Mouse (Mus musculus): ENCODE measurements around the gene Pctp.

The Pctp gene

DNA sequence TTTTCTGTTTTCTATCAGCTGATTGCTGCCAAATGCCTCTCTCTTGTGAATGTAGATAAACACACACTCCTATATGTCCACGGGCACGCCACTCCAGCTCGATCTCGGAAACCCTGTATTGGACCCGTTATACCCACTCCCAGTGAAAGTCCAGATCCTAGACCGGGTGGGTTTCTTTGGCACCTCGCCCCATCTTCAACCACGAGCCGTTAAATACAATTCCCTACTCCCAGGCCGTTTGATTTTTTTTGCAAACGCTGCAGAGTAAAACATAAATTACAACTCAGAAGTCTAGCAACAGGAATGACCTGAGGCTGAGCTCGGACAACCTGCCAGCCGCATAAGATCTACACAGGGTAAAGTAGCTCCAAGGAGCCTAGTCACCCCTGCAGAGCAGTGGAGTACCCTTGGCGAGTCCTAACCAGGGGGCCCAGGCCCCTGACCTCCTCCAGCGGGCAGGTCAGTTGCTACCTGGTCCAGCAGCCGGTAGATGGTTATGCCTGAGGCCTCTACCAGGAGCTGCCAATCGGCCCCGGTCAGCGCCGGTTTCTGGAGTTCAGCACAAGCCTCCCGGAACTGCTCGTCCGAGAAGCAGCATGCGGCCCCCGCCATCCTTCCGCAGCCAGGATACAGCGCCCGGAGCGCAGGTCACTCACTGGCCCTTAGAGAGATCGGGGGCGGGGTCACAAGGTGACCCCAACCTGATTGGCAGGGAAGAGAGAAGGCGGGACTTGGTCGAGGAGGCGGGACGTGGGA lies at the start of gene Pctp:
Gene Pctp, minus strand, starts transcription at position 664 of the 756 bp plus-strand sequence.
- DNase-seq (ENCODE audit: low spot score), result peak; percentile 86

DNA sequence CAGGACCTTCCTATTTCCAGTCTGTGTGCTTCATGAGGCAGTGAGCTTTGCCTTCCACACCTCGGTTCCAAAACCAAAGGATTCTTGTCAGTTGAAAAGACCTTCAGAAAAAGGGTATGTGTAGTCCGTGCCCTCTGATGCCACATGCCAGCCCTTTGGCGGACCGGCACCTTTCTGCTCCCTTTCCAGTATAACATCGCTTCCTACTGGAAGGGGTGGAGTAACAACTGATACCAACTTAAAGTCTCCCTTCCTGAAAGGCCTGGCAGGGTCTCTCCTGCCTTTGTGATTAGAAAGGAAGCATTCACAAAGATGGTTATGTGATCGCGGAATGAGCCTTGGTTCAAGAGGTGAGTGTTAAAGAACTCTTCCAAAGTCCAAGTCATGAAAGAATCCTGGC lies 47.3 kb upstream of the Pctp start:
- no peak for DNase-seq (ENCODE audit: low spot score)

DNA sequence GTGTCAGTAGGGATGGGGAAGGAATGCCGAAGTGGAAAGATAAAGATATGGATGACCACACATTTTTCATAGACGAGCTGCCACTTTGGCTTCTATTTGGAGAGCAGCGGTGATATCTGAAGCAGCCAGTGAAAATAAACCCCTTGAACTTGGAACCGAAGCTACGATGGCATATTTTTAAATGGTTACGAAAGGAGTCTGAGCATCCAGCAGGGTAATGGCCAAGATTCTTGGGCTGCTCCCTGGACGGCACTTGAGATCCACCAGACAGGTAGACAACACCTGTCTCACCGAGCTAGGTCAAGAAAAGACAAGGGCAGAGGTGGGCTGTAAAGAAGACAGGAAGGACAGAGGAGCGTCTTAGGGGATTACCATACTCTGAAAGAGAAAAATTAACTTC lies 44.6 kb upstream of the Pctp start:
- no peak for DNase-seq (ENCODE audit: low spot score)

DNA sequence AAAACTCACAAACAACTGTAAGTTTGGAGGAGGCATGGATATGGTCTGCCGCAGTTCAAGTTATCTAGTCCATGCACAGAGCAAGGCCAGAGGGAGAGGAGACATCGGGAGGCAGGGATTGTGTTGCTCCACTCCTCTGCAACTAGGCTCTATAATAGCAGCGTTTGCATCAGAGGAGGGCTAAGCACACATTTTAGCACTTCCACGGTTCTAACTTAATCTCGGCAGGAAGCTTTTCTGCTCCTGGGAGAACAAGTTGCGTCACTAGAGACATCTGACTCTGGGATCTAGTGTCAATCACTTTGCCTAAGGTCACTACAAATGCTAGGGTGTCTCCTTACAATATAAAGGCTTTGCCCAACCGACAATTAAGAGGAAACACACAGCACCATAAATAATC lies 43.5 kb upstream of the Pctp start:
- DNase-seq (ENCODE audit: low spot score), result no peak

DNA sequence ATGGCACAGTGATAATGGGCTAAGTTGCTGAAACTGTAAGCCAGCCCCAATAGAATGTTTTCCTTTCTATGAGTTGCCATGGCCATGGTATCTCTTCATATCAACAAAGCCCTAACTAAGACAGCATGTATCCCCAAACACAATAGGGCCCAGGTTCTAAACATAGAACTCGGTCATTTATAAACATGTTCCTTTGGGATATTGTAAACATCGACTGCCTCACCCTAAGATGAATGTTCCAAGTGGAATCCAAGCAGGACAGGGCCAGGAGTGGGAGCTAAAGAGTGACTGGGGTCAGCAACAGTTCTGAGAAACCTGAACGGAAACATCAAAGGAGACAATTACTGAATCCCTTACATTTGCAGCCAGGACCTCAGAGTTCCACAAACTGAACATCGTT lies 41.8 kb upstream of the Pctp start:
- DNase-seq (ENCODE audit: low spot score), result no peak

DNA sequence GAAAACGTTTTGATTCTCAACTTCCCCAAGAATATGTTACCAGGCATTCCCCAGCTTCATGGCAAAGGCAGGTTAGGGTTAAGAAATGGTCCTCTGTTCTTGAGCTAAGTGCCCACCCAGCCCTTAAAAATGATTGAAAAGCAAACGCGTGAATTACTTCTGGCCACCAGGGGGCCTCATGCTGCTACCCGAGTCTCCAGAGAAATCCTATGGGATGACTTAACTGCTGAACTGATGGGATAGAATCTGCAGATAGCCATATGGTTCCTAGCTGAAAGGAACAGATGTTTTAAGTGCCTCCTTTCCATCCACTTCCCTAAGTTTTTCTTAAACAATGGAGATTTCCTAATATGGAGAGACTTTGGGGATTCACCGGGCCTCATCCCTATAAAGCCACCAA lies 35.3 kb upstream of the Pctp start:
- DNase-seq (ENCODE audit: low spot score), result no peak

DNA sequence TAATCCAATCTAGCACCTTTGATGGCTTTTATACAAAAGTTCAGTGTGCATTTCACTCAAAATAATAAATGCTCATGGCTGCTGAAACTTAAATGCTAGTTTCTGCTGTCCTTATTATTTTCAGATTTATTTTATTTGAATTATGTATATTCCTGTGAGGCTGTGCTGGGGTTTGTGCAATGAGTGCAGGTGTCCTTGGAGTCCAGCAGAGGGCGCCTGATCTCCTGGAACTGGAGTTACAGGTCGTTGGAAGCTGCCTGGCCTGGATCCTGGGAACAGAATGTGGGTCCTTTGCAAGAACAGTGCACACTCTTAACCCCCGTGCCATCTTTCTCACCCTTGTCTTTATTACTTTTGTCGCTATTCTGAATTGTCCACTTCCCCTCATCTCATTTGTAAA lies 33.7 kb upstream of the Pctp start:
- DNase-seq (ENCODE audit: low spot score), result no peak

DNA sequence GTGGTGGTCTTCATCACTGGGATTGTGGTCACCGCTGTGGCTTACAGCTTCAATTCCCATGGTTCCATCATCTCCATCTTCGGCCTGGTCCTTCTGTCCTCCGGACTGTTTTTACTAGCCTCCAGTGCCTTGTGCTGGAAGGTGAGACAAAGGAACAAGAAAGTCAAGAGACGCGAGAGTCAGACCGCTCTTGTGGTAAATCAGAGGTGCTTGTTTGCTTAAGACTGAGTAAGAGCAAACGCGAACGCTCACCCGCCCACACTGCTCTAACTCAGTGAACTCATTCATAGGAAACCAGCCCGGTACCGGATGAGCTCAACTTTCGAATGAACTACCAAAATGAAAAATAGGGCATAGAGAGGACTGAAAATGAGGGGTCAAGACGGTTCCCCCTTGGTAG lies 32.8 kb upstream of the Pctp start:
- DNase-seq (ENCODE audit: low spot score), result peak; percentile 36

DNA sequence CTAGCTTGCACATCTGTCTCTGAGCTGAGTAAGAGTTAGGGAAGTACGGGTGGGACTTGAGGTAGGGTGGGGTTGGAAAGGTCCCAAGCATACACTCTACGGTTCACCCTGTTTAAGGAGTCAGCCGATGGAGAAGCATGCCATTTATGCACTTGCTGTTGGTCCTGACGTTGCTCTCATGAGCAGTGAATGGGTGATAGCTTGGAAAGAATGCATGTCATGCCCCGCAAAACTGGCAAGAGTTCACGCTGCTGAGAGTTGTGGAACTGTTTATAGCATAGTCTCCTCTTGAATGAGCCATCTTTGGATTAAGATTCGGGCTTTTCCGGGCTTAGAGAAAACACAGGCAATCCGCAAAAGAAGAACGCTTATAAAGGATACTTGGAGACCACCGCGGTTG lies 32.0 kb upstream of the Pctp start:
- no peak for DNase-seq (ENCODE audit: low spot score)

DNA sequence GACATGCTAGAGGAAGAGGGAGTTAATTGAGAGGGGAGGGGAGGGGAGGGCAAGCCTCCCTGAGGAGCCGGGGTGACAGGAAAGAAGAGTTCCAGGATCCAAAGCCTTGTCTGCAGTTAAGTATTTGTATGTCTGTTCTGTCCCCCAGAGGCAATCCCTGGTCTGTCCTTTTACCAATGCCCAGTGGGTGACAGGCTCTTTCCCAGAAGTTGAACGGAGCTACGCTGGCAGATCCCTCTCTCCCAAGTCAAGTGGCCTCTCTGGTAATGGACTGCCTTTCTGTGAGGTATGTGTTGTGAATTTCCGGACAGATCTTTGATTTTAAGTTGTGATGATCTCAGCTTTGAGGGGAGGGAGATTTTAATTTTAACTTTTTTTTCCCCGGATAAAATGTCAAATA lies 30.7 kb upstream of the Pctp start:
- no peak for DNase-seq (ENCODE audit: low spot score)

DNA sequence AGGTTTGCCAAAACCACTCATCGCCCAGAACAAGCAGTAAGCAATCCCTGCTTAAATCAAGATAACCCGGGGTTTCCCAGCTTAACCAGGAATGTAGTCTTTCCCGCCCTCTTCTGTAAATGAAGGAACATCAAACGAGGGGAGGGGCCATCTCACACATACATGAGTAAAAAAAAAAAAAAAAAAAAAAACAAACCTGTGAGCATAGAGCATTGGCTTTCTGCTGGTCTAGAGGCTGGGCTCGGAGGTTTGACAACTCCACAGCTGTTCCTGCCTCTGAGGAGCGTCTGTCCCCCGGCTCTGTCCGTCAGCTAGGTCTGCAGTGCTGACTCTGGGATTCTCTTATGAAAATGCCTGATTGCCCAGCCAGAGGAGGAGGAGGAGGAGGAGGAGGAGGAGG lies 30.1 kb upstream of the Pctp start:
- DNase-seq (ENCODE audit: low spot score), result no peak

DNA sequence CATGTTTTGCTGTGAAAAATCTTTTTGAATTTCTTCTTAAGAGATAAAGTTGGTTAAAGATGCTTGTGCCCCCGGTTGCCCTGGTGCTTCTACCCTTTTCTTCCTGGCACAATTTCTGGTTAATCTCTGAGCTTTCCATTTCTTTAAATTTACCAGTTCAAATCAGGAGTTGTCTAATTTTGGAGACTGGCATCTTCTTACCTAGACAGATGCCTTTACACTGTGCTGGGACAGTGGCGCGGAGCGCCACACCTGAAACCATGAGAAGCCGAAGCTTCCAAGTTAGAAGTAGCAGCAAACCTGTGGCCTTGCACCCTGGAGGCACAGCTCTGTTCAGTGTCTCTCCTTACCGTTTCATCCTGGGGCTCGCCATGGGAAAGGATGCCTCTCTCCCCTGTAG lies 28.4 kb upstream of the Pctp start:
- no peak for DNase-seq (ENCODE audit: low spot score)

DNA sequence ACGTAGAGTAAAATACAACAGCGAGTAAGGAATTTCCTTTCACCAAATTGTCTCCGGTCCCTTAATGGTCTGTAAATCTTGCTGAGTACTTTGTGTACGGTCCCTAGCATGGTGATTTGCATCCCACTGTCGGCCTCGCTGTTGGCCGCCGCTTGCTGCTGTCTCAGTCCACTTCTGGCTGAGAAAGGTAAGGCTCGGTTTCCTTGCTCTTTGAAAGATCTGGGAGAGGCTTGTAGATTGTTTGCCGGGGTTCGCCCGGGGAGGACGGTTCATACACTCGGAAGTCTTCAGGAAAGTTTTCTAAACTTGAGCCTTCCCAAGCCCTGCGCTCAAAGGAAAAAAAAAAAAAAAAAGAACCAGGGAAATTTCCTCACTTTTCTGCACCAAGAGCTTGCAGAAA lies 27.9 kb upstream of the Pctp start:
- peak; percentile 38 for DNase-seq (ENCODE audit: low spot score)

DNA sequence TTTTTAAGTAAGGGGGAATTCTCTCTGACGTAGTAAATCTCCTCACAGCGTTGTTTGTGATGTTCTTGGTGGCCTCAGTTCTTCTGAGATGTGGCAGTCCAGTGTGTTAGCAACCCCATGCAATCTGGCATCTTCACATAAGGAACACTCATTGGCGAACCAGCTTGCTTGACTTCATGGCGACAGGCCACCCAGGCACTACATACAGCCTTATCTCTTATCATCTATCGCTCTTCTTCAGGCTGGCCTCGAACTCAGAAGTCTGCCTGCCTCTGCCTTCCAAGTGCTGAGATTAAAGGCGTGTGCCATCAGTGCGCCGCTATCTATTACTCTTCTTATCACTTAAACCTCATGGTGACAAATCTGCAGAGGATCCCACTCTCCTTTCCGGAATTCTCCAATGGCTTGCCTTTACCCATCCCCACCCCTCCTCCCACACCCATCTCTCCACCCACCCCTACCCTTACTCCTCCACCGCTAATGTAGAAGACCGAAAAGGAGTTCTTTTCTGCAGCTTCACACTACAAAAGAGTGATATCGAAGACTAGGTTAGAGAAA lies 27.2 kb upstream of the Pctp start, which contains the start of gene Tmem100:
Gene Tmem100, plus strand, starts transcription at position 508 of the 558 bp plus-strand sequence.
- DNase-seq (ENCODE audit: low spot score), result no peak

DNA sequence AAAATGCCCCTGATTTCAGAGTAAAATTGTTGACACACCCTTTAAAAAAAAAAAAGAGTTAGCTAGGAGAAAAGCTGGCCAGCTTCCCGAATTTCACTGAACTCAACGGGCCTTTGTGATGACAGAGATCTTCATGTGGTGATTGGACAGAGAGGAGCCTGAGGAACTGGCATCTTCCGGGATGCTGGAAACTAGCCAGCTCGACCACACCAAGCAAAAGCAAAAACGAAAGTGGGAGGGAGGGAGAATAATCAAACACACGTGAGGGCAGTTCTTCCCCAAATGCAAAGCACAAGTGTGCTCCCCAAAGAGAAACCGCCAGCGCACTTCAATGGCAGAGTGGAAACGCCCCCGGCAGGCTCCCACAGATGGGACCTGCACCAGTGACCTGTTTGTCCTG lies 26.7 kb upstream of the Pctp start:
- DNase-seq (ENCODE audit: low spot score), result peak; percentile 55

DNA sequence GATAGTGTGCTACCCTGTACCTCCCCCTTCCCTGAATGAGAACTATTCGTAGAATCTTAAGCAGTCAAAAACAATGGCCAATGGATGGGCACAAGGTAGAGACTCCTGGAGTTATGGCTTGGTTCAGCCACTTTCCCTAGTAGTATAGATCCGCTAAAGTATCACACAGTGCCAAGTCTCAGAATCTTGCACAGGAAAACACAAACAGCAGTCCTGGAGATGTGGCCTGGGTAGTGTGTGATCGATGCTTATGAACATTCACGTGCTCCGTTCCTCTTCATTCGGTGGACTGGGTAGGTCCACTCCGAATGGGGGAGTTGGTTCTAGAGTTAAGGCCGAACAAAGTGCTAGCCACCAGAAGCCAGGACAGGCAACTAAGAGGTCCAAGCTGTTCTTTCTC lies 26.1 kb upstream of the Pctp start:
- DNase-seq (ENCODE audit: low spot score), result no peak

DNA sequence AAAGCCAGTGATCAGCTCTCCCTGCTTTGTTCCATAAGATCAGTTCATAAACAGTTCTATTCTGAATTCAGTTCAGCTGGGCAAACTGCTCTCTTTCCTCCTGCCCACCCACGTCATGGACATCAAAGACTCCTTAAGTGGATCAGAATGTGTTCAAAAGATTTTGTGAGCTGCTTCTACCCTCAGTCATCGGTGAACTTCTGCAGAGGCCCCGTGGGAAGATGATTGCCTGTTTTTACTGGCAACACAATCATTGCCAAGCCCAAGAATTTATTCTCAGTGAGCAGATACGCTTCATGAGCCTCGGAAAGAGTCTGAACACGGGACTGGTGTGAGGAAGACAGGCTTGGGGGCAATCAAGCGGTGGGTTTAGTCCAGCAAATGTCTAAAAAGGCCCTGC lies 24.5 kb upstream of the Pctp start:
- no peak for DNase-seq (ENCODE audit: low spot score)

DNA sequence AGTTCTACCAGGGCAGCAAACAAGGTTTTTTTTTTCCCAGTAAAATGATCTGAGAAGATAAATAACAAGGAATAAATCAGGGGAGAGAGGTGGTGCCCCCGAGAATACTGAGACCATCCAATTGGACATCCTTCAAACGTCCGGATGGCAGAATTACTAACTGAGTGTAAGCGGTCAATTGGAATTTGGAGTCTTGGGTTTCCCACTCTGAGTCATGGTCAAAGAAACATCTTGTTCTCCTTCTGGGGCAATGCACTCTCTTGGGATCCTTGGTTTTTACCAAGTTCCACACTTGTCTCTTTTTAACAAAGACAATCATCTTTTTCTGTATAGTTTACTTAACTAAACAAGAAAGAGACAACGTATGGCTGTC lies 24.1 kb upstream of the Pctp start:
- no peak for DNase-seq (ENCODE audit: low spot score)

DNA sequence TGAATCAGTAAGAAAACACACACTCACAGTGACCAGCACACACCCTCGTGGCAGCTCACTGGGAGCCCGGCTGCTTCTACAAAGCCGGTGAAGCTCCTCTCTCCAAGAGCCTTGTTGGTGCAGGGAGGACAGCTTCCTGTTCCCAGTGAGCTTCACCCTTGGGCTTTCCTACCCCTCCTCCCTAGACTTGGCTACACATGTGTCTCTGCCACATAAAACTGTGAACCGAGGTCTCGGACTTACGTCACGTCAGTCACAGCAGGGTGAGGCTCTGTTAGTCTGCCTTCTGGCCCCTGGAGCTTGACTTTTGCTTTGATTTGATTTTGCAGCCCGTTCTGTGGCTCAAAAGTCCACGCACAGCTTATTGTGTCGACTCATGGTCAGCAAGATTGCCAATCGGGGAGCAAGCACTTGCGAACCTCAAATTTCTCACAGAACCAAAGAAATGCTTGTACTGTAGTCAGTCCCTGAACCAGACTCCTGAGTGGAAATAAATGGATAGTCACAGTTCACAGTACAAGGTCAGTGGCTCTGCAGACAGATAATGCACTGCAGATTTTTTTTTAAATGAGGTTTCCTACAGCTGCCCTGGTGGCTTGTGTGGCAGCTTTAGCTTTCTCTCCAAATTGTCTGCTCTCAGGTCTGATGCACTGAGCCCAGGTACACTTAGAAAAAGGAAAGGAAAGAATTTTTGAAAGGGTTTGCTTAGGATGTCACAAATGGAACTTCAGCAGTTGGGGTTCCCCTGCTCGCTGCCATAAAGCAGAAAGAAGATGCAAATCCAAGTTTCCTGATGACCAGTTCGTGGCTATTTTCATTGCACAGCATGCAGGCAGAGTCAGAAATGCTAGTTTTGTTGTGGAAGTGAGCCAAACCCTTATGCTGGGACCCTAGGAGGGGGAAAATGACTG lies 23.5 kb upstream of the Pctp start:
- no peak for DNase-seq (ENCODE audit: low spot score)

DNA sequence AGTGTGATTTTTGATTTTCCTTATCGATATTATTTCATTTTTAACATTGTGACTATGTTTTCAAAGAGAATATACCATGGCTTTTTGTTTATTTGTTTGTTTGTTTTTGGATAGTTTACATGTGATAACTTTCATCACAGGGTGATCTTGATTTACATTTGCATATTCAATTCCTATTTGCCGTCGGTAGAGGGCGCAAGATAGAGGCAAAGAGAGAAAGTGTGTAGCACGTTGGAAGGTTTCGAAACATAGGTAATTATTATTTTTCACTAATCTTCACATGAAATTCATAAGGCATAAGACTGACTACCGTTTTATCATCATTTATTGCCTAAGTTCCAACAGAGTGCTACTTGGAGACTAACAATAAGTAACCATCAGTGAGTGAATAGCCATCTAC lies 16.5 kb upstream of the Pctp start:
- DNase-seq (ENCODE audit: low spot score), result peak; percentile 50

DNA sequence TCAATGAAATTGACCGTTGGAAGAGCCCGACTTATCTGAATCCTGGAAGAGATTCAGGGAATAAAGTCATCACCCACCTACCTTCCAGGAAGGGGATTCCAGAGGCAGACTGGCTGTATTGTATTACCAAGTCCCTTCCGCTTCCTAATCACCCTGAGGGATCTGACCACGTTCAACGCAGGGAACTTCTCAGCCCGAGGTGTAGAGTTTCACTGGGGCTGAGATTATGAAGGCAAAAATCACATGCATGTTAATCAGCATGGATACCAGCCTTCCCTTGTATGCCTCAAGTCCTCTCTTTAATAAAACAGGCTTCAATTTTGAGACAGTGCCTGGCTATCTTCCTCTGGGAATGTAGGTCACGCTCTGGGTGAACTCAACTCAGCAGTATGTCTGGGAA lies 12.6 kb upstream of the Pctp start:
- DNase-seq (ENCODE audit: low spot score), result no peak

DNA sequence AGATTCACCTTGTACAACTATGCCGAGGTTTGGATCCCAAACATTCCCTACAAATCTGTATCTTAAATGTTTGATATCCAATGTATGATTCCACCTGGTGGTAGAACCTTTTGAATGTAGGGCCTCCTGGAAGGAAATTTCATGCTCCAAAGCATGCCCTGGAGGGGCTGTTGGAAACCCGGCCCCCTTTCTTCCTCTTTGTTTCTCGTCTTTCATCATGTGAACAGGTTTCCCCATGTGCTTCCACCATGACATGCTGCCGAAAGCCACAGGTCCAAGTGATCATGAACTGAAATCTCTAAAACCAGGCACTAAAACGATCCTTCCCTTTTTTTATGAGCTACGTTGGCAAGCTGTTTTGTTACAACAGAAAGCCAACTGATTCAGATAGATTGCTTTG lies 11.0 kb upstream of the Pctp start:
- no peak for DNase-seq (ENCODE audit: low spot score)

Data from urinary bladder, postnatal 14 days (tissue).